Mouse (Mus musculus): ENCODE results near the gene Ntm.

Gene Ntm

GRCm38 (mm10) chr9:29332296-29333090 lies 630.4 kb downstream of the Ntm start:
- no peak for DNase-seq (ENCODE audit: low read depth, low spot score)

- no peak for DNase-seq (ENCODE audit: low read depth, low spot score)
Measured at GRCm38 (mm10) chr9:29330486-29330885, 632.5 kb downstream of the Ntm start.

GRCm38 (mm10) chr9:29326283-29326682 lies 636.7 kb downstream of the Ntm start:
- no peak for DNase-seq (ENCODE audit: low read depth, low spot score)

DNA sequence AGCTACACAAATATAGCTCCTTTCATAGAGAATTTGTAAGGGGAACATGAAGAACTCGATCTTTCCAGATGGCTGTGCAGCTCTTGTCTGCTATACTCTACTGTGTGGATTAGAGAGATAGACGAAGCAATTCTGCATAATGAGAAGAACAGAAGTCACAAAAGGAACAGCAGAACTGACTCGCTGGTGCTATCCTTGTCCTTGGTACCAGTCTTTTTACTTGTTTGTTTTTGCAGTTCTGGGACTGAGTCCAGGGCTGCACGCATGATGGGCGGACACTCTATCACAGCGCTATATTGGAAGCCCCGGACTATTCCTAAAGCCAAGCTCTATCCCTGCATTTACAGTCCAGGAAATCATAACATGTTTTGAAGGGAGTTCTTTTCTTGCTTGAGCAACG lies 637.8 kb downstream of the Ntm start:
- DNase-seq (ENCODE audit: low read depth, low spot score): no peak

DNA sequence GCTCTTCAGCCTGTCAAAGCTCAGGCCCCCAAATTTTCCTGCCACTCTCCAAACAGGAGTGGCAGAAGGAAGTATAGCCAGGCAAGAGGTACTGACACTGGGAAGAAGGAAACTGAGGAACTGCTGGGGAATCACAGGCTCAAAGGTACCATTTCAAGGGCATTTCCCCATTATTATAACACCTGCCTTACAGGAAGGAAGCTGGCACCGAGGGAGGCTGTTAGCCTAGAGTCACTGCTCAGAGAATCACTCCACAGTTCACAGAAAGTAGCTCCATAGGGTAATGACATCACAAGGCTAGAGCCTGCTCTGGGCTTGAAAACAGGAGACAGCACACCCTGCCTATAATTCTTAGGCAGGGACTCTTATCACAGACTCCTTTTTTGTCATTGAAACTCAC lies 643.7 kb downstream of the Ntm start:
- no peak for DNase-seq (ENCODE audit: low read depth, low spot score)

DNA sequence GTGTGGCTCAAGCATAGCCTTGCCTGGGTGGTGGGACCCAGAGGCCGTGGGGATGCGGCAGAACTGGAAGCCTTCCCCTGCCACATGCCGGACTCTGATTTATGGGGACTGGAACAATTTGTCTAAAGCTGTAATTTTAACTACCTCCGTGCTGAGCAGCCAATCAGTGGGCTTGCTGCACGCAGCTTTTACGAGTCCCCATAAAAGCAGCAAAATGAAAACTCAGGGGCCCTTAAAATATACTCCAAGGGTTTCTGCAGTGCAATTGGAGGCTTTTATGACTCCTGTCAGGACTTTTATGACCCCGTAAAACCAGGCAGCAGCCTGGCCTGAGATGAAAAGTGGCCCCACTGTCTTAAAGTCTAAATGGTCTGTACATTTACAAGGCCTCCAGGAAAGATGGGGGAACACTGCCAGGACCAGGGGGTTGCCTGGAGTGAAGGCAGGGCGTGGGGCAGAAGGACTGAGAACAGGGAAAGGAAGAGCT lies 644.2 kb downstream of the Ntm start:
- no peak for DNase-seq (ENCODE audit: low read depth, low spot score)

- no peak for DNase-seq (ENCODE audit: low read depth, low spot score)
Measured at GRCm38 (mm10) chr9:29317623-29318022, 645.3 kb downstream of the Ntm start.

DNA sequence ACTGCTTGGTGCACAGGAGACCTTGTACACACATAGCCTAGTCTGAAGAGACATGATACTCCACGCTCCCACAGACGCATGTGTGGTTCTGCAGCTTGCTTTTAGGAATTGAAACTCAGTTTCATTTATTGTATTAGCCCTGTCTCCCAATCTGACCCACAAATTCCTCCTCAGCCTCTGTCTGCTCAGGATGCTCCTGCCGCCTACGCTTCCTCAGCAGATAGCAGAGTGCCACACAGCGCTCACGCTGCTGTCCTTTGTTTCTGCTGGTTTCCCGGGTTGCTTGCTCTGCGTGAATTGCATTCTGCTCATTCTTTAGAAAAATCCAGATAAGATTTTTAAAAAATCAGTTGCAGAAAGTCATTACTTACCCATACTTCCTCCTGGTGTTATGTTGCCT lies 647.1 kb downstream of the Ntm start:
- DNase-seq (ENCODE audit: low read depth, low spot score): no peak

DNA sequence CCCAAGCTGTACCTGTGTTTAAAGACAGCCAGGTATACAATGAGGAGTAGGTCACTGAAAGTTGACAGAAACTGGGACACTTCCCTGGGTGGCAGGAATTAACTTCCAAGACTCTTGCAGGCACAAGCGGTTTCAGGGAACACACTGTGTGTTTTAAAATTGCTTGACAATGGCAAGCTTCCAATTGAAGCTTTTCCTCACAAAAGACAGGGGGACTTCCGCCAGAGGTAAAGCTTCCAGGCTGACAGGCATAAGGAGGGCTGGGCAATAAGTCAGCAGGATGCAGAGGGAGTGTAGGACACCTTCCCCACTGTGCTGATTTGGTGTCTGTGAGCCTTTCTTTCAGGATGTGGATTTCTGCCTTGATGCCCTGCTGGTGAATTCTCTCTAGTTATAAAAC lies 656.0 kb downstream of the Ntm start:
- peak; percentile 32 for DNase-seq (ENCODE audit: low read depth, low spot score)

DNA sequence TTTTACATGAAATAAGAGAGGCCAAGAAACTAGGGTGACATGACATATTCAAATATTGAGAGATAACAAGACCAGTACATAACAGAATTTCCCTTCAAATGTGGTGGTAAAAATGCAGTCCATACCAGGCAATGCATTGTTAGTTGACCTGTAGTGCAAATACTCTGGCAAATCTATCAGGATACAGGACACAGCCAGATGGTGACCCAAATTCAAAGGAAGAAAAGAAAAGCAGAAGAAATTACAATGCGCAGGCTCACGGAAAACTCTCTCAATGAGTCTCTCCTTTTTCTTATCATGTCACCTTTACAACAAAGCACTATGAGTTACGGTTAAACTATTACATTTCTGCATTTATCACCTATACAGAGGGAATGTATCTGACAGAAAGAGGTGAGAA lies 664.6 kb downstream of the Ntm start:
- DNase-seq (ENCODE audit: low read depth, low spot score): no peak

DNA sequence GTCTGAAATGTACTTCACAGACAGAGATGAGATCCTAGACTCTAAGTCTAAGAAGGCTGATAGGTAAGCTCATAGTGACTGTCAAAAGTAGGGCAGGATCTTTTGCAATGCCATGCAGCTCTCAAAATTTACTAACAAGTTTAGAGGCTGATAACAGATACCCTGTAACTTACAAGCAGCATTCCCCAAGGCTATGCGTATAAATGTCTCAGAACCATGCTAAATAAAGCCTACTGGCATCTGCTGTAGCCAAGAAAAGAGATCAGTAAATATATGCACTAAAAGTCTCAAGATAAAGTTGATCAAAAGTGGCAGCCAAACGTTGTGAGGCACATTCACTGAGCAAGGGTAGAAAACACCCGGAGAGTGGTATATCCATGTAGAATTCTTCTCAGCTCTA lies 666.2 kb downstream of the Ntm start:
- DNase-seq (ENCODE audit: low read depth, low spot score): no peak

- no peak for DNase-seq (ENCODE audit: low read depth, low spot score)
Measured at GRCm38 (mm10) chr9:29288003-29288704, 674.8 kb downstream of the Ntm start.

- DNase-seq (ENCODE audit: low read depth, low spot score): no peak
Measured at GRCm38 (mm10) chr9:29285144-29285543, 677.8 kb downstream of the Ntm start.

- DNase-seq (ENCODE audit: low read depth, low spot score): no peak
Measured at GRCm38 (mm10) chr9:29272861-29273260, 690.1 kb downstream of the Ntm start.

GRCm38 (mm10) chr9:29269988-29270387 lies 693.0 kb downstream of the Ntm start:
- DNase-seq (ENCODE audit: low read depth, low spot score): no peak

DNA sequence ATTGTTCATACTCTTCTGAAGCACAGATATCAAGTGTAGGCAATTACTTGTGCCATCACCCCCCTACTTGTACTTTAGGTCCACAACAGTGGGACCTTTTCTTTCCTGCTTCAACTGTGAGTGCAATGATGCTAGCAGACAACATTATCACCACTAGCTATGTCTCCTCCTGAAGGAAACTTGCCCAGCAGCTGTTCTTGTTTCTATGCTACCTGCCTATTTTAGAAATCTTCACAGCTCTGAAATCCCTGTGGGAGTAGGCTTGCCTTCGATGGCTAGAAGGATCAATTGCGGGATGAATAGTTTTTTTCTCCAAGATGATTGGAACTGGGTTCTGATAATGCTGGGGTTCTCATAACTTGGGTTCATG lies 693.7 kb downstream of the Ntm start:
- no peak for DNase-seq (ENCODE audit: low read depth, low spot score)

- no peak for DNase-seq (ENCODE audit: low read depth, low spot score)
Measured at GRCm38 (mm10) chr9:29268583-29269276, 694.2 kb downstream of the Ntm start.

- no peak for DNase-seq (ENCODE audit: low read depth, low spot score)
Measured at GRCm38 (mm10) chr9:29267663-29268062, 695.3 kb downstream of the Ntm start.

GRCm38 (mm10) chr9:29265177-29265576 lies 697.8 kb downstream of the Ntm start:
- DNase-seq (ENCODE audit: low read depth, low spot score): no peak

- DNase-seq (ENCODE audit: low read depth, low spot score): no peak
Measured at GRCm38 (mm10) chr9:29262836-29263235, 700.1 kb downstream of the Ntm start.

DNA sequence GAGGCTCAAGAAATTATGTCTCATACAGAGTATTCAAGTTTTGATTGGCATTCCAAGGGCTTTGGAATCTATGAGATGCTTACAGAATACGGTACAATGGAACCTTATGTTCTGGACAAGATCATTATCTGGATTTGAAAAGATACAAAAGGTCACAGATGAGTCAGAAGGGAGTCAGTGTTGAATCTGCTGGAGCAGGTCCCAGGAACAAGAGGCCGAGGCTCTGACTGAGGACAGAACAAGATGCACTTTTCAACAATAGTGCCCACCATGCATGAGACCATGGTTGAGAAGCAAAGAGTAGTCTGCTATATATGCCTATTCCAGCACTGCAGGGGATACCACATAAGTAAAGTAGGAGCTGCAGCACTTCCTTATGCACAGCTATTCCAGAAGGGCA lies 710.1 kb downstream of the Ntm start:
- DNase-seq (ENCODE audit: low read depth, low spot score): no peak

- DNase-seq (ENCODE audit: low read depth, low spot score): peak; percentile 7
Measured at GRCm38 (mm10) chr9:29250813-29251212, 712.1 kb downstream of the Ntm start.

DNA sequence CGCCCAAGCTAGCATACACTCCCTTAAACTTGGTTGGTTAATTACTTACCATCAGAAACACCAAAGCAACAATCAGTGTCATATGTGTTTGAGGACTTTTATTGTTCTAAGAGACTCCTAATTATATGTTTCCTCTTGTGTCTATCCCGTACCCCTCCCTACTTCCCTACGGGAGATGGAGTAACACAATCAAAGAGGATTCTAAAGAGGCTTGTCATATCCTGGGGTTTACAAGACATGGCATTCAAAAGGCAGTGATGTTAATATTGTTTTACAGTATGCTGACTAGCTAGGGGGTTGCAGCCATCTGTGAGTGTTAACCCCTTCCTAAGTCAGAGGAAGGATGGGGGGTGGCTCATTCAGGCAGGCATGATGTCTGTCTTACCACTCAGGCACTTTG lies 715.1 kb downstream of the Ntm start:
- no peak for DNase-seq (ENCODE audit: low read depth, low spot score)
